Mouse (Mus musculus) lung, embryonic 15.5 days (tissue): Measurements from ENCODE around the gene Sel1l2. TPM values are rescaled to one million over a fixed set of nuclear protein-coding genes. Genes with fewer than 3 reads are reported as not detected.
A peak's percentile ranks its signal among the peaks of the same experiment; 100 is the strongest.

Experiments used
- ATAC-seq: fragments of 200-750 bp; cut with Nextera tagmentation; 2 replicates; pipeline ENCODE4 v1.8.0; 2017; ENCODE audit warnings: moderate number of reproducible peaks, borderline replicate concordance; ENCODE audit not compliant: low FRiP score, low TSS enrichment; ENCODE audit errors: extremely low read depth
- H3K27ac ChIP-seq: fragments of 300-500 bp; sonication (generic); 2 replicates; pipeline ENCODE4 v1.5.1; 2015; ENCODE audit warnings: moderate library complexity, mild to moderate bottlenecking, inconsistent platforms
- H3K27me3 ChIP-seq: fragments of 300-500 bp; sonication (generic); 2 replicates; pipeline ENCODE4 v1.6.1; 2015; ENCODE audit warnings: inconsistent platforms
- H3K36me3 ChIP-seq: fragments of 300-500 bp; sonication (generic); 2 replicates; pipeline ENCODE4 v1.6.1; 2015; ENCODE audit warnings: inconsistent platforms
- H3K4me1 ChIP-seq: fragments of 300-500 bp; sonication (generic); 2 replicates; pipeline ENCODE4 v1.6.1; 2015; ENCODE audit warnings: inconsistent platforms
- H3K4me2 ChIP-seq: fragments of 300-500 bp; sonication (generic); 2 replicates; pipeline ENCODE4 v1.6.1; 2015; ENCODE audit warnings: inconsistent platforms, mild to moderate bottlenecking, moderate library complexity
- H3K4me3 ChIP-seq: fragments of 300-500 bp; sonication (generic); 2 replicates; pipeline ENCODE4 v1.5.1; 2015; ENCODE audit warnings: mild to moderate bottlenecking, inconsistent platforms
- H3K9ac ChIP-seq: fragments of 300-500 bp; sonication (generic); 2 replicates; pipeline ENCODE4 v1.6.1; 2015; ENCODE audit warnings: inconsistent platforms
- H3K9me3 ChIP-seq: fragments of 300-500 bp; sonication (generic); 2 replicates; pipeline ENCODE4 v1.6.1; 2016; ENCODE audit warnings: inconsistent platforms
- WGBS: fragments of 180-500 bp; shearing (Covaris S2); methylation state at CpG from one replicate; pipeline ENCODE4 v1.1.7; 2015; 5-methylcytosine and 5-hydroxymethylcytosine counted together
- polyA plus RNA-seq: library from polyadenylated mRNA; unstranded; fragments of >200 nt; fragmentation: Nextera tagmentation; extraction: Ambion mirVana; gene quantifications from 2 replicates; pipeline ENCODE4 v1.2.1, GENCODE M21; 2015

Sel1l2 gene
- not detected in 2 replicates for polyA plus RNA-seq

GRCm38 (mm10) chr2:140389525-140389924 lies at the start of gene Sel1l2:
TSS of gene Sel1l2 (minus strand) at chr2:140389706.
- WGBS, result 28% methylated on average over 4 of the region's 4 CpGs
- Histone ChIP-seq H3K9me3 (no peaks in the 10 kb centered on the region), H3K36me3 (no peaks in the 10 kb centered on the region), H3K27me3 (no peaks in the 10 kb centered on the region), H3K4me3 (no peak within 1 kb of the TSS), H3K4me2 (no peak within 1 kb of the TSS), H3K9ac (no peak within 1 kb of the TSS), H3K4me1 (no peaks in the 10 kb centered on the region), H3K27ac (no peak within 1 kb of the TSS)
- no peak for ATAC-seq

- Histone ChIP-seq H3K4me2 (no peak overlapping the region), H3K4me1 (no peaks in the 10 kb centered on the region), H3K36me3 (no peaks in the 10 kb centered on the region), H3K27me3 (no peaks in the 10 kb centered on the region), H3K9me3 (no peaks in the 10 kb centered on the region), H3K27ac (no peak overlapping the region), H3K4me3 (no peak overlapping the region), H3K9ac (no peak overlapping the region)
- 66% methylated on average over 4 of the region's 4 CpGs for WGBS
- no peak for ATAC-seq
These were observed 49.6 kb upstream of the Sel1l2 start for GRCm38 (mm10) chr2:140439081-140439480.

GRCm38 (mm10) chr2:140427283-140427682 lies 37.8 kb upstream of the Sel1l2 start:
- no peaks in the 10 kb centered on the region for H3K9me3 ChIP-seq
- H3K4me2 ChIP-seq, result no peak overlapping the region
- 9% methylated on average over 4 of the region's 4 CpGs for WGBS
- H3K27ac ChIP-seq, result no peak overlapping the region
- no peak overlapping the region for H3K4me3 ChIP-seq
- no peak for ATAC-seq
- no peaks in the 10 kb centered on the region for H3K27me3 ChIP-seq
- no peaks in the 10 kb centered on the region for H3K36me3 ChIP-seq
- H3K9ac ChIP-seq, result no peak overlapping the region
- H3K4me1 ChIP-seq, result no peaks in the 10 kb centered on the region

- no peak overlapping the region for H3K9ac ChIP-seq
- no peaks in the 10 kb centered on the region for H3K4me1 ChIP-seq
- no peaks in the 10 kb centered on the region for H3K36me3 ChIP-seq
- no peak overlapping the region for H3K4me2 ChIP-seq
- no peaks in the 10 kb centered on the region for H3K9me3 ChIP-seq
- H3K4me3 ChIP-seq, result no peak overlapping the region
- ATAC-seq, result no peak
- H3K27ac ChIP-seq, result no peak overlapping the region
- no peaks in the 10 kb centered on the region for H3K27me3 ChIP-seq
These were observed 36.3 kb upstream of the Sel1l2 start for GRCm38 (mm10) chr2:140425844-140426243.

- WGBS, result 0% methylated on average over 43 of the region's 58 CpGs
- Histone ChIP-seq H3K4me2 (peak overlapping the region; percentile 96), H3K9me3 (no peaks in the 10 kb centered on the region), H3K4me1 (peaks cover 5% of the 10 kb centered on the region), H3K9ac (peak overlapping the region; percentile 57), H3K4me3 (peak overlapping the region; percentile 77), H3K36me3 (no peaks in the 10 kb centered on the region), H3K27ac (peak overlapping the region; percentile 44; the same call in 1 of the 2 replicates), H3K27me3 (peaks cover 4% of the 10 kb centered on the region; the same call in 1 of the 2 replicates)
- peak; percentile 62 for ATAC-seq
These were observed 6.3 kb upstream of the Sel1l2 start for GRCm38 (mm10) chr2:140395744-140396231.

- peak within 1 kb of the TSS; percentile 57 for H3K9ac ChIP-seq
- WGBS, result under 1% methylated on average over 46 of the region's 47 CpGs
- H3K4me3 ChIP-seq, result peak within 1 kb of the TSS; percentile 77
- H3K9me3 ChIP-seq, result no peaks in the 10 kb centered on the region
- H3K4me2 ChIP-seq, result peak within 1 kb of the TSS; percentile 96
- ATAC-seq, result peak; percentile 100
- peaks cover 5% of the 10 kb centered on the region for H3K4me1 ChIP-seq
- H3K27me3 ChIP-seq, result peaks cover 4% of the 10 kb centered on the region; the same call in 1 of the 2 replicates
- H3K36me3 ChIP-seq, result no peaks in the 10 kb centered on the region
- peak within 1 kb of the TSS; percentile 44; the same call in 1 of the 2 replicates for H3K27ac ChIP-seq
These were observed 5.7 kb upstream of the Sel1l2 start, which contains the start of gene Macrod2 for GRCm38 (mm10) chr2:140395179-140395578. TSS of gene Macrod2 (plus strand) at chr2:140395309.

- H3K4me1 ChIP-seq, result no peaks in the 10 kb centered on the region
- ATAC-seq, result no peak
- H3K4me3 ChIP-seq, result no peak overlapping the region
- no peaks in the 10 kb centered on the region for H3K27me3 ChIP-seq
- H3K4me2 ChIP-seq, result no peak overlapping the region
- 47% methylated on average over 1 of the region's 1 CpGs for WGBS
- no peak overlapping the region for H3K9ac ChIP-seq
- H3K27ac ChIP-seq, result no peak overlapping the region
- no peaks in the 10 kb centered on the region for H3K9me3 ChIP-seq
- H3K36me3 ChIP-seq, result no peaks in the 10 kb centered on the region
These were observed 24.7 kb downstream of the Sel1l2 start for GRCm38 (mm10) chr2:140364804-140365203.

GRCm38 (mm10) chr2:140359905-140360304 lies 29.6 kb downstream of the Sel1l2 start:
- no peak overlapping the region for H3K9ac ChIP-seq
- H3K4me3 ChIP-seq, result no peak overlapping the region
- ATAC-seq, result peak; percentile 55; the same call in 1 of the 2 replicates
- WGBS, result 26% methylated on average over 2 of the region's 2 CpGs
- H3K27ac ChIP-seq, result no peak overlapping the region
- no peaks in the 10 kb centered on the region for H3K4me1 ChIP-seq
- no peaks in the 10 kb centered on the region for H3K9me3 ChIP-seq
- no peaks in the 10 kb centered on the region for H3K36me3 ChIP-seq
- no peaks in the 10 kb centered on the region for H3K27me3 ChIP-seq
- H3K4me2 ChIP-seq, result no peak overlapping the region

- Histone ChIP-seq H3K9ac (no peak overlapping the region), H3K9me3 (no peaks in the 10 kb centered on the region), H3K36me3 (no peaks in the 10 kb centered on the region), H3K27ac (no peak overlapping the region), H3K4me3 (no peak overlapping the region), H3K4me2 (no peak overlapping the region), H3K4me1 (no peaks in the 10 kb centered on the region), H3K27me3 (no peaks in the 10 kb centered on the region)
- no peak for ATAC-seq
- 58% methylated on average over 7 of the region's 7 CpGs for WGBS
These were observed 47.1 kb downstream of the Sel1l2 start for GRCm38 (mm10) chr2:140342394-140342793.

- peak overlapping the region; percentile 63 for H3K27ac ChIP-seq
These were observed 58.8 kb downstream of the Sel1l2 start for GRCm38 (mm10) chr2:140330508-140331306.

GRCm38 (mm10) chr2:140302976-140303708 lies 86.4 kb downstream of the Sel1l2 start:
- Histone ChIP-seq H3K4me3 (no peak overlapping the region), H3K9ac (no peak overlapping the region), H3K4me1 (no peaks in the 10 kb centered on the region), H3K27ac (no peak overlapping the region), H3K4me2 (no peak overlapping the region), H3K27me3 (no peaks in the 10 kb centered on the region), H3K36me3 (no peaks in the 10 kb centered on the region), H3K9me3 (no peaks in the 10 kb centered on the region)
- 65% methylated on average over 3 of the region's 3 CpGs for WGBS
- peak; percentile 77 for ATAC-seq

More at GRCm38 (mm10) chr2:140330508-140331306, 58.8 kb downstream of the Sel1l2 start:
- Histone ChIP-seq H3K4me3 (no peak overlapping the region), H3K9me3 (no peaks in the 10 kb centered on the region), H3K36me3 (no peaks in the 10 kb centered on the region), H3K4me2 (no peak overlapping the region), H3K9ac (no peak overlapping the region), H3K4me1 (peaks cover 7% of the 10 kb centered on the region), H3K27me3 (no peaks in the 10 kb centered on the region)
- peak; percentile 88 for ATAC-seq
- 32% methylated on average over 5 of the region's 5 CpGs for WGBS

GRCm38 (mm10) chr2:140297155-140297554 lies 92.4 kb downstream of the Sel1l2 start:
- WGBS, result 29% methylated on average over 4 of the region's 4 CpGs
- Histone ChIP-seq H3K9ac (no peak overlapping the region), H3K9me3 (no peaks in the 10 kb centered on the region), H3K4me3 (no peak overlapping the region), H3K36me3 (no peaks in the 10 kb centered on the region), H3K4me2 (no peak overlapping the region), H3K27me3 (no peaks in the 10 kb centered on the region), H3K27ac (no peak overlapping the region), H3K4me1 (no peaks in the 10 kb centered on the region)
- no peak for ATAC-seq
